Mouse (Mus musculus) ovary, postnatal 10 days (tissue): ENCODE data around the gene Tjp1.
A peak's percentile ranks its signal among the peaks of the same experiment; 100 is the strongest.

Source experiments
- DNase-seq: peaks from one replicate; pipeline ENCODE4 v3.0.0; 2022; ENCODE audit warnings: low spot score

Tjp1 gene

DNA sequence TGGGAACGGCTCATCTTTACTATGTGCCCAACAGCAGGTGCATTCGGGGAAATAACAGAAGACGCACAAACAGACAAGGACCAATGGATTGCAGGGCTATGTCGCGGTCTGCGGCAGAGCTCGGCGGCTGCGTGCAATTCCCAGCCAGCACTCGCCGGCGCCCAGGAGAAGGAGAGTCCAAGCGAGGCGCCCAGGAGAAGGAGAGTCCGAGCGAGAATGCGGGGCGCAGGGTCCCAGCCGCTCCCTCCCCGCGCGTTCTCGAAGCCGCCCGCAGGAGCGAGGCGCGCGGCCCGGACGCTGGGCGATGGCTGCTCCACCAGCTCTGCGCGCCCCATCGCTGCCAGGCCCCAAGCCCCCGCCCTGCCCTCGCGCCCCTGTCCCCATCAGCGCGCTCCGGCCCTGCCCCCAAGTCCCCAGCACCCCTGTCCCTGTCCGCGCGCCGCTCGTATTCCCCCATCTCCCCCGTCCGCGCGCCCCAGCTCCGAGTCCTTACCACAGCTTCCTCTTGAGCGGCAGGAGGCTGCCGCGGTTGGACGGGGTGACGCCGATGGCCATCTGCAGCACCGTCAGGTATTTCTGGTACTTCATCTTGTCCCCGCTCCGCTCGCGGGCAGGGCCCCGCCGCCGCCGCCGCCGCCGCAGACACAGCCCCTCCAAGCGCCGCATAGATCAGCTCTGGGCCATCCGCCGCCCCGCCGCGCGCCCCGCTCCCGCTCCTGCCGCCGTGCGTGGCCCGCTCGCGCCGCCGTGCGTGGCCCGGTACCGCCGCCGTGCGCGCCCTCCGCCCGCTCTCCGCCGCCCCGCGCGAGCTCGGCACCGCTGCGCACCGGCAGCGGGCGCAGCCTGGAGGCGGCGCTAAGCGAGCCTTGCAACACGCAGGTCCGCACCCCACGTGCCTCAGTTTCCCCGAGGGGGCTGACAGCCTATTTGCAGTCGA lies at the start of gene Tjp1:
Gene Tjp1 (minus strand): TSS at position 711 of the 937 bp plus-strand sequence.
- DNase-seq: no peak

DNA sequence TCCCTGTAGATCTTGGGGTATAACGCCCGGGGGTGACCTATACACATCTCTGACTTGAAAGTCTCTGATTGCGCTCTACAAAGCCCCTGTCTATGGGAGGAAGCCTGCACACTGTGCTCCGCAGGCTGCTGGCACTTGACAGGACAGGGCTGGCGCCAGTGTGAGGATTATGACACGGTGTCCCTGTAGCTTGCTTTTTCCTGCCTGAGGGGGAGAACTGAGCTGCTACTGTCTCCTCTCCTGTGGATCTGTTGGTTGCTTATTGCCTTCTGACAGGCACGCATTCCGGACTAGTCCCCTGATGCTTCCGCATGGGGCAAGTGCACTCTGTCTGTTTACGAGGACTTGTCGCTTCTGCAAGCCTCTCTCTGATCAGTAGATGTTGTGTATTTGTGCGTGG lies 49.5 kb upstream of the Tjp1 start:
- no peak for DNase-seq

DNA sequence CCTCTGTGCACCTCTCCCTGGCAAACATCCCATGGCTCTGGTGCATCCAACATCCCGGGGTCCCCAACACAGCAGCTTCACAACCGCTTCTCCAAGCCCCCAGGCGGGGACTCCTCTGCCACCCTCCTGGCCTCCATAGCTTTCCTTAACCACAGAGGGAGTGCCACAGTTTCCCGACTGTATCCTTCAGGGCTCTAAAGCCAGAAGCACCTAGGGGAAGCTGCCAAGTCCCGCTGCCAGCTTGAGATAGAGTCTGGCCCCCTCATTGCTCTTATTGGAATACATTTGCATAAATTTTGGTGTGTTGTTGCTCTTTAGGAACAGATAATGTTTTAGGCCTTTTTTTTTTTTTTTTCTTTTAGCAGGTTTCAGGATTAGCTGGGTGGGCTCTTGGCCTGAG lies 45.1 kb upstream of the Tjp1 start:
- DNase-seq: no peak

DNA sequence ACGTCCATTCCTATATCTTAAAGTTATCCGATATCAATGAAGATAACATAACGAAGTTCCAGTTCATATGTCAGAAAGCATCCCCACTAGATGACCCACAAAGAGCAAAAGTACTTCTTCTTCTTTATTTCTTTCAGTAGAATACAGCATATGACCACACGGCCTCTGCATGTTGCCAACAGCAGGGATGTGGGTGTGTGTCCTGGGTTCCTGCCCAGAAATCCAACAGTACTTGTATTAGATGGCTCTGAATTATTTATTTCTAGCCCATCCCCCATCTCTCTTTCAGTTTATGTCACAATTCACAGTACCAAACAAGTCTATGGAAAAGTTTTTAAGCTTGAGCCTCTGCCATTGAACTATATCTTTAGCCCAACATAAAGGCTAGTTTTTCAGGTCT lies 43.1 kb upstream of the Tjp1 start:
- DNase-seq: no peak

DNA sequence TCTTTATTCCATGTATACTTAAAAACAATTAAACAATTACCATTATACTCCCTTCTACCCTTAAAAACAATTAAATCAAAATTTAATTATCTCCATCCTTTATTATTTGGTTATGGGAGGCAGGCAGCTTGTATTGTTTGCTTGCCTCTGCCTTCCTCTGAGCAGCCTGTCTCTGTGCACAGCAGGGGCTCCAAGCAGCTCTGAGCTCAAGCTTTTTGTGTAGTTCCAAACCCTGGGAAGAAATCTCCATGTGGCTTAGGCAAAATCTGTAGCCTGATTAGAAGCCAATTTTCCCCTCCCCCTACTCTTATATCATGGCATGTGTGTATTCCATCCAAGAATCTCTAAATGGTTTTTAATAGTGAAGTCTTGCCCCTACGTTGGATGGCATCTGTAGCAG lies 28.4 kb upstream of the Tjp1 start:
- no peak for DNase-seq

DNA sequence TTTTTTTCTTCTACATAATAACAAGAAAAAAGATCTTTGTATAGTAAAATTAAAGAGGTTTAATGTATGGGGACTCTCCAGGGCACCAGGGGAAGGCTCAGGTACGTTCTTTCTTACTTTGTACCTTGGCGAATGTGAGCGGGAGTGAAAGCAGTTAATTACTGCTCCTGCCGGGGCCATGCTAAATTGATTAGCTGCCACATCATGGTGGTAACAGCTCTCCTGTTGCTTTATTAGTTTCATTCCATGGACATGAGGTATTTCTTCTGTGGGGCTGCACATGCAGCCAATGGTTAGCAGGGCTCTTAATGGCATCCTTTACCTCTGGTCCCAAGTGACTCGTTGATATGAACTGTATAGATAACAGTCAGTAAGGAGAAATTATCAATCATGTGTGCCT lies 18.2 kb upstream of the Tjp1 start:
- DNase-seq: no peak

DNA sequence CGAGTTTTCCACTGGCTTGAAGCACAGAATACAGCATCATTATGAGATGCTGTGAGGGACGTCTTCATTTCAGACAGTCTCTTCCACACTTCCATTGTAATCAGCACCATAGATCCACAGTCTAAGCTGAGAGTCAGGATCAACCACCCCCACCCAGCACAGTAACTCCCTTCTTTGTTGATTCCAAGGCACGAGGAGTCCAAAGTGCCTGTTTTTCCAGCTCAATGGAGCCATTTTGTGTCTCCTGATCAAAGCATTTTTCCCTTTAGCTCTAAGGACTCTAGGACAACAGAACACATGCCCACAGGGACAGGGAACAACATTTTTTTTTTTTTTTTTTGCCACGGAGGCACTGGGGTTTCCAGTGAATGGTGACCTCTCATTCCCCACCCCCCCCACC lies 5.1 kb upstream of the Tjp1 start:
- no peak for DNase-seq

DNA sequence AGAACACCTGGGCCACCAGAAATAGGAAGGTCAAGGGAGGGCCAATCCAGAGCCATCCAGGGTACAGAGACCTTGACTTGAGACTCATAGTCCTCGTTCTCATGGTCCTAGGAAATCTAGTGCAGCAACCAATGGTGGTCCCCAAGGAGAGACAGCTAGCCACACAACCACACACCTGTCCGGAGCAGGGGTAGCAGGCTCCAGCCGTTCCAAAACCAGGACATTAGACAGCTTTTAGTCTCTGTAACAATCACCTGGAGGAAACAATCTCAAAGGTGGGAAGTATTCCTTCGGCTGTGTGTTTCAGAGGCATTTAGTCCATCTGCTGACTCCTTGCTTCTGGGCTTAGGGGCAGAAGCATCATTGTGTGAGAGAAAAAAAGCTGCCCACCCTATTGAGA lies 4.5 kb downstream of the Tjp1 start:
- no peak for DNase-seq

DNA sequence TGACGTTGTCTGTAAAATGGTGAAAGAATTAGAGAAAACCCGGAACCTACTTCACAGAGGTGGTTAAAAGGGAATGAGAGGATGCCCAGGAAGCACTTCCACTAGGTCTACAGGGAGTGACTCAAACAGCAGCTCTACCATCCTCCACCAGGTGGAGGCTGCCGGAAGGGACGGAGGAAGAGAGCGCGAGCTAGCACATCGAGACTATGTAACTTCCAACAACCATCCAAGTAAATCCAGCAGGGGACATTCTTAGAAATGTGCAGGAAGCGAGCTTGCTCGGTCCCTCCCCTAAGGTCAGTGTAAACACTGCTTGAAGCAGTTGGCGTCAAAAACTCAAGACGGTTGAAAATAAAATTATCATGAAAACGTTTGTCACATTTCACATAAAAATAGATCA lies 5.1 kb downstream of the Tjp1 start:
- no peak for DNase-seq

DNA sequence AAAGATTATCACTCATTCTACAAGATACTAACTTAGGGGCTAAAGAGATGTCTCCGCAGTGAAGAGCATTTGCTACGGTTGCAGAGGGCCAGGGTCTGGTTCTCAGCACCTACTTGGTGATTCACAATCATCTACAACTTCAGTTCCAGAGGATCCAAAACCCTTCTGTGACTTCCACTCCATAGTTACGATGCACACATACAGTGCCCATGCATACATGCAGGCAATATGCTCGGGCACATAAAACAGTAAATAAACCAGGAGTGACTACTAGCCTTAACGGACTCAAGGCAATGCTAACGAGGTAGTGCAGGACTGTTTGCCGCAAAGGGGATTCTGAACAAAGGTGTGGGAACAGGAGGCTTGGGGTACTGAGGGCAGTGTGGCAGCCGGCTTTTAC lies 7.0 kb downstream of the Tjp1 start:
- no peak for DNase-seq

DNA sequence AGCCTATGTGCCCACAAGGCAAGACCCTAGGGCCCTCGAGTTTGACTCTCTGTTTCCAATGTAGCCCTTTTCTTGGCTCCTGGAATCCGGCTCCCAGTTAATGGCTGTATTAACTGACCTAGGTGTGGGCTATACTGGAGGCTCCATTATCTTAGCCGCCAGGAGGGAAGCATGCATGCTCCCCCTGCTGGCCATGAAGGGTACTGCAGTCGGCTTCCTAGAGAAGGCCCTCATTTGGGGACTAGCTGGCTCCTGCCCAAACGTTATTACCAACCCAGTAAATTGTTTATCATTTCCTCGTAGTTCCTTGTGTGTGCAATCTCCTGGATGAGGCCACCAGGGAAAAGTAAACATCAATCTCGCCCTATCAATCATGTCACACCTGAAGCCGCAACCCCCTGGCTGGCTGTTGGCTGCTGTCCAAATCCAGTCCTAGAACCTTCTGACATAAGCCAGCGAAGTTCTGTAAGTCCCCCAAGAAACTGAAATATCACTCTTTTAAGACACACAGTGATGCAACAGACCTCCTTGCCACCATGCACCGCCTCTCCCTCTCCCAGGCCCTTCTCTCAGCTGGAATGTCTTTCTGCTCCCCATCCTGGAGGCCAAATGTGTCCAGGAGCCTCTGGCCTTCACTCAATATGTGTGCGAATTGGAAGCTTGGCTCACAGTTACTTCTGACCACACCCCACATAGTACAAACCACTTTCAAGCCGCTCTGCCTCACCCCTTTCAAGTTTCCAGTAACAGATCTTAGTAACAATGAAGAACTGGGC lies 7.6 kb downstream of the Tjp1 start:
- peak; percentile 49 for DNase-seq

DNA sequence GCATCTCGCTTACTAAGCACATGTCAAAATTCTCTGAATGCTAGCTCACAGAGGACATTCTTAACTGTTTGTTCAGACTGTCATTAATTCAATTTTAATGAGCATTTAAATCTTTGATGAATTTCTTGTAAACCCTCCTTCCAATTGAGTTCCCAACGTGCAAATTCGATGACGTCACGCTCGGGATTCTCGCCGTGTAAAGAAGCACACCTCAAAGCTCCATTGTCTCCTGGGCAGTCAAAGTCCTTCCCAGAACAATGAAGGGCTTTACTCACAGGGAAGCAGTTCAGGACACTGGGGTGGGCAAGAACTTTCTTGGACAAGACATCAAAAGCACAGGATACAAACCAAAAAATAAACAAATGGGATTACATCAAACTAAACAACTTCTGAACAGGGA lies 10.7 kb downstream of the Tjp1 start:
- no peak for DNase-seq

DNA sequence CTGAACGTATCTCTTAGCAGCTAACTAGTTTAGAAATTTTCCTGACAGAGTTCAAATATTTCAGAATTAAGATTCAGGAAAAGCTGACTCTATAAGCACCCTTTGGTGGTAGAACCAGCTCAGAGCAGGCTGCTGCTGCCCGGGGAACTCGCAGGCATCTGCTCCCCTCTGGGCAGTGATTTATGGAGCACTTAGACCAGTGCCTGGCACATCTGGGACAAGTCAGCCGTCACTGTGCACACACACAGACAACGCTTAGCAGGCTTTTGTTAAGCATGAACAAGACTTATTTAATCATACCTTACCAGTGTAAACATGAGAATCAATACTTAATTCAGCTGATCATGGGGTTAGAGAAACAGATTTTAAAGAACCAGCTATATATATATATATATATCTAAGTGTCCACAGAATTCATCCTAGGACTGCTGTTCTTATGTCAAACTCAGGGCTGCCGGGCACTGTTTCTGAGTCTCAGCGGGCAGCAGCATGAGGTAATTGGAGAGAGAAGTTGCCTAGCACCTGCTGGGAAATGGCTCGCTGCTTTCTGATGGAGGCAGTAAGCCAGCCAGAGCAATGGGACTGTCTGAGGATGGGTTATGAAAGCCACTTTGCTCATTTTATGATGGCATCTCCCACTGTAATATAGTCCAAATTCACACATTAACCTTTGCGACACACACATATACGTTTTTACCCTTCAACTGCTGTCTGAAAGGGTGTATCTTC lies 14.0 kb downstream of the Tjp1 start:
- DNase-seq: no peak

DNA sequence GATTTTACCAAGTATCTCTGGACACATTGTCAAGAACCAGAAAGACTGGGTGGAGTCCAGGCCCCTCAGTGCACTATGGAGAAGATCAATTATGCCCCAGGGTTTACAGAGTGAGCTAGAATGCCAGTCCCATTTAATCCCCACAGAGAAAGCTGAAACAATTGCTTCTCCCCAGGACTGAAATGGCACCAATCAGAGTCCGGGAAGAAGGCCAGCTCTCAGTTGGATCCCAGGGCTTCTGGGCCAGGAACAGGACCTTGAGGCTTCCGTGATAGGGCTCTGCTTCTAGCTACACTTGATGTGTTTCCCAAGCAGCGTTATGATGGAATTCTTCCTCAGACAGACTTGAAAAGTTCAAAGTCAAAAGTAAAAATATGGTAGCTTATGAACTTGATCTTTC lies 18.2 kb downstream of the Tjp1 start:
- no peak for DNase-seq

DNA sequence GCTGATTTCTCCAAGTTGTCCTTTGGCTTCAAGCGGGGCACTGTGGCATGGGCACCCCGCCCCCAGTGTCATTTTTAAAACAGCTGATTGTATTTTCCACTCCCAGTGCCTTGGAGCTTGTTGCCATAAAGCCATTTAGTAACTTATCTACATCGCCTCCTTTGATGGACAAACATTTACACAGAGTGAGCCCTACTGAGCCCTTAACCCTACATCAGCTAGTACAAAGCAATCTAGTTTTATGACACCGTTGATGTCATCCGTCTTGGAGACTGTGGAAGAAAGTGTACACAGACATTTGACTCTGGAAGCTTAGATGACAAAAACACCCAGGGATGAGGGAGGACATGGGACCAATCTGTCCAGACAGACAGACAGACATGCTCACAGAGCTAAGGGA lies 20.2 kb downstream of the Tjp1 start:
- no peak for DNase-seq

DNA sequence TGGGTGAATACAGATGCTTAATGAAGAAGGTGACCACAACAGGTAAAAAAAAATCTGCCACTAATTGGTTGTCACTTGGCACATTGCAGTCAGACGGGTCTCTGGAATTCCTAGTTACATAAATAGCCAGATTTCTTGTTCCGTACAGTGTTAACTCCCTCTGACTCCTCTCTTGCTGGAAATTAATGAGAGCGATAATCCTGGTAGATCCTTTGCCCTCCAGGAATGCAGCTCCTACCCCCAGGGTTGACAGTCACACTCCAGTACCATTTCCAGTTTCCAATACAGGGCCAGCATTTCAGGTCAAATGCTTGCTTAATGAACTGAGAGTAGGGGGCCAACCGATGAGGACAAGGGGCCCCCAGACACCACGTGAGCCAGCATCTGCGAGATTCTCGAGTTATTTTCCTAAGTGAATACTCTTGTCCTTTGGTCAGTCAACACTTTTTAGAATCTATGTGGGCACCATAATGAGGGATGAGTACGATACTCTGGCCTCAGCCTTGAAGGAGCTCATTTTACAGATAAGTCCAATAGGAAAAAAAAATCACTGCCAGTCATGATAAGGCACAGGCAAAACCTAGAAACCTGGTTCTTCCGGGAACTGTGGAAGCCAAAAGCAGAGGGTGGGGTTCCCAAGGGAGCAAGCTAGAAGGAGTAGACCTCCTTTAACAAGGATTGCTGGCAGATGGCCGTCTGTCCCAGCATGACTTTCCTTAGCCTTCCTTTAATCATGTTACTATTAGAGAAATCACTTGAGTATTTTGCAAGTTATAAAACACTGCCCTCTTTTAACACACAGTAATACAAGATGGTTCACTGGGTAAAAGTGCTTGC lies 24.9 kb downstream of the Tjp1 start:
- DNase-seq: no peak

DNA sequence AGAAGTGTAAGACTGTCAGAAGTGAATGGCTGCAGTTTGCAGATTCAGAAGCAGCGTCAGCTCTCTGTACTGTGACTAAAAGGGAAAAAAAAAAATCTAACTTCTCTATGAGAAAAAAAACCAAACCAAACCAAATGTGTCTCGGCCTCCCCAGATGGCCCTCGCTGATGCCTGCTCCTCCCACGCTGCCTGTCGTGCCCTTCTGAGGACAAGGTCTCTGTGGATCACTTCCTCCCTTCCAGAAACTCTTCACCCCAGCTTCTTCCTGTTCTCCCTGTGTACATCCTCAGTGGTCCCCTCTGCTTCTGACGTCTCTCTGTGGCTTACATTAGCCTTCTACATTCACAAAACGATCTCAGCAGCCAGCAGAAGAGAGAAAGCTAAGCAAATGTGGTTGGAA lies 26.8 kb downstream of the Tjp1 start:
- no peak for DNase-seq

DNA sequence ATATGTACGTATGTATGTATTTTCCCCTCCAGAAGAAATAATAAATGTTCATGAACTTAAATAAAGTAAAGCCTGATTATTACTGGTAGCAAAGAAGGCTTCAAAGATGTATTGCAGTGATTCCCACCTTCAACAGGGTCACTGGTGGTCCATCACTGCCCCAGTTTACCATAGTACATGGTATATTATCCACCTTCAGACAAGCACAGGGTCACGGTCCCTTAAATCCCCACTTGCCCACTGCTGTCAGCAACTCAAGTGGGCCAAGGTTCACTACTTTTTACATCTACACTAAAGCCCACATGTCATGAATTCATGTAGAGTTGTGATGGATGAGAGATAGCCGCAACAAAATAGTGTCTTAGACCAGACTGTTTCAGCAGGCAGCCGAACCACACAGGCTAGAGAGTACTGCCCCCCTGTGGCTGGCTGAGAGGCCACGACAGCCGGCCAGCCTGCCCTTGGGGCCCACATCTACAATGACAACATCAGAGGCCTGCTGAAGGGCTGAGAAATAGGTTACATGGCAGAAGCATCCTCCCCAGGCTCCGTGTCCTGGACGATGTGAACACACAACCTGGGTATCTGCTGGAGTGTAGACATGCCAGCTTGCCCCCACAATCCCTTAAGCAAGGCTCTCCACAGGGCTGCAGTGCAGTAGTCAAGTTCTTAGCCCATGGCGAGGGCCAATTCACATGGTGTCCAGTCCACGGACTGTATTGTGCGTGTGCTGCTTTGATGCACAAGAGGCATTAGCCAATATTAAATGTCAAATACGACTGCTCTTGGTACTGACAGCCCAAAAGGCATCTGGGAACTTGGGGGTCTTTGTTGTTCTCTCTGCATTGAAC lies 29.6 kb downstream of the Tjp1 start:
- DNase-seq: peak; percentile 53

DNA sequence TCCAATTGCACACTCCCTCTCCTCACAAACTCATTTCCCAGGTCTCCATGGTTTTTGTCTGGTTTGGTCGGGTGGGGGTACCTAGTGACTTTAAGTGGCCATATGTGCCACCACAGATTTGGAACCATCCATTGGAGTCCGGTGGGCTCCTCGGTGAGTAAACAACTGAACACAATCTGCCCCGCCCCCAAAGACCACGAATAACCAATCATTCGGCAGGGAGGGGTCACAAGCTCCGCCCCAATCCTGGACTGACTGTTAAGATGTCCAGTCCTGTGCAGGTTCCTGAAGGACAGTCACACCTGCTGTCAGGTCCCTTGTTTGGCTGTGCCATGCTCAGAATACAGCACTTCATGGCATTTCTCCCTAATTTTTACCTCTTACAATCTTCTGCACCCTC lies 37.1 kb downstream of the Tjp1 start:
- DNase-seq: no peak

DNA sequence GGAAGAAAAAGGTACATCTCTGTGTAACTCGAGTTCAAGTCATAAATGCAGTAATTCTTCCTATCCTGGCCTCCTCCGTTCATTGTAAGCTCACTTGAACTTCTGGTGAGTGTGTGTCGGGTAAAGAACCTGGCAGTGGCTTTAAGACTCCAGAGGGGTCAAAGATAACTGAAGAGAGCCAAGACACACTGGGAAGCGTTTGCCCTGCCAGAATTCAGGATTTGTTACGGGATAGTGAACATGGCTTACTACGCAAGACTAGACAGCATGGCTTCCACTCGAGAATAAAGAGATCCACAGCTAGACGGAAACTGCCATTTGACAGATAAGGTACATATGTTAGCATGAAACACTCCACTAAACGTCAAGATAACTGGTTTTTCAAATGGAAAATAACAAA lies 37.8 kb downstream of the Tjp1 start:
- no peak for DNase-seq

DNA sequence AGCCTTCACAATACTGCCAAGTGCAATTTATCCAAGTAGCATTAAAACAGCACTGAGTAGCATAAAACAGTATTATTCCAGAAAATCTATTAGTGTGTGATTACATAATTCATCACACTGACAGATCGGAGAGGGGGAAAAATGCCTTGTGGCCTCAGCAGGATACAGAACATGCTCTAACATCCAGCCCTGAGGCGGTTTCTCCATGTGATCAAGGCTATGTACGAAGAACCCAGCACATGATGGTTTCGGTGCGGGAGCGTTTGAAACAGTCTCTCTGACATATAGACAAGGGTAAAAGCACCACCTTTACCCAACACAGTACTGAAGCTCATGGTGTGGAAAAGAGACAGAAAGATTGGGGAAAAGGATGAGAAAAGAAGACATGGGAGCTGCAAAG lies 38.4 kb downstream of the Tjp1 start:
- DNase-seq: no peak
